Mouse (Mus musculus) embryonic facial prominence, embryonic 12.5 days (tissue): ENCODE data around the gene Xdh. TPM values are rescaled to one million over a fixed set of nuclear protein-coding genes. Genes with fewer than 3 reads are reported as not detected.

Experiments used
- ATAC-seq: fragments of 200-750 bp; cut with Nextera tagmentation; 2 replicates; pipeline ENCODE4 v1.8.0; 2017; ENCODE audit not compliant: insufficient number of reproducible peaks, insufficient read depth, low FRiP score, low TSS enrichment
- H3K27ac ChIP-seq: fragments of 300-500 bp; sonication (generic); 2 replicates; pipeline ENCODE4 v1.5.1; 2016; ENCODE audit warnings: mild to moderate bottlenecking
- H3K27me3 ChIP-seq: fragments of 300-500 bp; sonication (generic); 2 replicates; pipeline ENCODE4 v1.6.1; 2016; ENCODE audit warnings: mild to moderate bottlenecking, moderate library complexity
- H3K36me3 ChIP-seq: fragments of 300-500 bp; sonication (generic); 2 replicates; pipeline ENCODE4 v1.6.1; 2016; ENCODE audit warnings: mild to moderate bottlenecking
- H3K4me1 ChIP-seq: fragments of 300-500 bp; sonication (generic); 2 replicates; pipeline ENCODE4 v1.6.1; 2016
- H3K4me2 ChIP-seq: fragments of 300-500 bp; sonication (generic); replicated peaks from 2 replicates; pipeline ENCODE4 v1.6.1; 2016; ENCODE audit warnings: mild to moderate bottlenecking, moderate library complexity
- H3K4me3 ChIP-seq: fragments of 300-500 bp; sonication (generic); 2 replicates; pipeline ENCODE4 v1.5.1; 2016; ENCODE audit warnings: mild to moderate bottlenecking
- H3K9ac ChIP-seq: fragments of 300-500 bp; sonication (generic); 2 replicates; pipeline ENCODE4 v1.6.1; 2016; ENCODE audit warnings: mild to moderate bottlenecking, moderate library complexity
- H3K9me3 ChIP-seq: fragments of 300-500 bp; sonication (generic); 2 replicates; pipeline ENCODE4 v1.6.1; 2016; ENCODE audit warnings: mild to moderate bottlenecking, moderate library complexity
- WGBS: fragments of 180-500 bp; shearing (Covaris S2); methylation state at CpG from one replicate; pipeline ENCODE4 v1.1.7; 2016; 5-methylcytosine and 5-hydroxymethylcytosine counted together
- polyA plus RNA-seq: library from polyadenylated mRNA; unstranded; fragments of >200 nt; fragmentation: Nextera tagmentation; extraction: Ambion mirVana; gene quantifications from 2 replicates; pipeline ENCODE4 v1.2.1, GENCODE M21; 2016

Gene Xdh
- polyA plus RNA-seq, 1 experiment from 2014 or later: 0.70 TPM

DNA sequence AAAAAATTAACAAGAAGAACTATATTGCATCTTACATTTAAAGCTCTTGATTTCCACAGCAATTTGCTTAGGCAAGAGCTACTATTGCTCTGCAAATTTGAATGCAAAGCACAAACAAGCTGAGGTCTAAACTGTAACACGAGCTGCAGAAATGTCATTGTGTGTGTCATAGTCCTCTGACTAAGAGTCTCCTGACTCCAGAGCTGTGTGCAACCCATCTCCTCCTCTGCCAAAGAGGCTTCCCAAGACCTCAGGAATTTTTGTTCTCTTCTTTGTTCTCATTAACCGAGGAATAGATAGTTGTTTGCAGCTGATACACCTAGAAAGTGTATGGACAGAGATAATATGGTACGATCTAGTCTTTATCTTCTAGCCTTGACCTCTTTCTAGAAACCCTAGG lies 8.2 kb downstream of the Xdh start:
- H3K4me3 ChIP-seq: no peak overlapping the region
- H3K9ac ChIP-seq: no peak overlapping the region
- no peak overlapping the region for H3K27ac ChIP-seq
- H3K27me3 ChIP-seq: no peaks in the 10 kb centered on the region
- no peaks in the 10 kb centered on the region for H3K4me1 ChIP-seq
- H3K9me3 ChIP-seq: no peaks in the 10 kb centered on the region
- 74% methylated on average over 3 of the region's 3 CpGs for WGBS
- no peak for ATAC-seq
- no peaks in the 10 kb centered on the region for H3K36me3 ChIP-seq
- no peak overlapping the region for H3K4me2 ChIP-seq

- Histone ChIP-seq H3K9ac (no peak overlapping the region), H3K4me1 (no peaks in the 10 kb centered on the region), H3K27ac (no peak overlapping the region), H3K27me3 (no peaks in the 10 kb centered on the region), H3K4me3 (no peak overlapping the region), H3K4me2 (no peak overlapping the region), H3K36me3 (no peaks in the 10 kb centered on the region), H3K9me3 (no peaks in the 10 kb centered on the region)
- no peak for ATAC-seq
- WGBS: 71% methylated on average over 7 of the region's 7 CpGs
These were observed 12.9 kb downstream of the Xdh start for GRCm38 (mm10) chr17:73937073-73937472.

GRCm38 (mm10) chr17:73935163-73935562 lies 14.8 kb downstream of the Xdh start:
- H3K27ac ChIP-seq: no peak overlapping the region
- no peaks in the 10 kb centered on the region for H3K4me1 ChIP-seq
- no peak overlapping the region for H3K4me2 ChIP-seq
- H3K9ac ChIP-seq: no peak overlapping the region
- no peak overlapping the region for H3K4me3 ChIP-seq
- H3K36me3 ChIP-seq: no peaks in the 10 kb centered on the region
- 84% methylated on average over 4 of the region's 4 CpGs for WGBS
- no peaks in the 10 kb centered on the region for H3K27me3 ChIP-seq
- no peaks in the 10 kb centered on the region for H3K9me3 ChIP-seq
- no peak for ATAC-seq

GRCm38 (mm10) chr17:73934281-73934680 lies 15.7 kb downstream of the Xdh start:
- no peak for ATAC-seq
- H3K9me3 ChIP-seq: no peaks in the 10 kb centered on the region
- no peaks in the 10 kb centered on the region for H3K27me3 ChIP-seq
- WGBS: 80% methylated on average over 4 of the region's 4 CpGs
- H3K4me1 ChIP-seq: no peaks in the 10 kb centered on the region
- H3K9ac ChIP-seq: no peak overlapping the region
- no peak overlapping the region for H3K4me3 ChIP-seq
- H3K27ac ChIP-seq: no peak overlapping the region
- H3K36me3 ChIP-seq: no peaks in the 10 kb centered on the region
- H3K4me2 ChIP-seq: no peak overlapping the region

GRCm38 (mm10) chr17:73933616-73934015 lies 16.4 kb downstream of the Xdh start:
- Histone ChIP-seq H3K9ac (no peak overlapping the region), H3K4me3 (no peak overlapping the region), H3K36me3 (no peaks in the 10 kb centered on the region), H3K4me2 (no peak overlapping the region), H3K27ac (no peak overlapping the region), H3K4me1 (no peaks in the 10 kb centered on the region), H3K27me3 (no peaks in the 10 kb centered on the region), H3K9me3 (no peaks in the 10 kb centered on the region)
- ATAC-seq: no peak
- WGBS: 72% methylated on average over 4 of the region's 4 CpGs

DNA sequence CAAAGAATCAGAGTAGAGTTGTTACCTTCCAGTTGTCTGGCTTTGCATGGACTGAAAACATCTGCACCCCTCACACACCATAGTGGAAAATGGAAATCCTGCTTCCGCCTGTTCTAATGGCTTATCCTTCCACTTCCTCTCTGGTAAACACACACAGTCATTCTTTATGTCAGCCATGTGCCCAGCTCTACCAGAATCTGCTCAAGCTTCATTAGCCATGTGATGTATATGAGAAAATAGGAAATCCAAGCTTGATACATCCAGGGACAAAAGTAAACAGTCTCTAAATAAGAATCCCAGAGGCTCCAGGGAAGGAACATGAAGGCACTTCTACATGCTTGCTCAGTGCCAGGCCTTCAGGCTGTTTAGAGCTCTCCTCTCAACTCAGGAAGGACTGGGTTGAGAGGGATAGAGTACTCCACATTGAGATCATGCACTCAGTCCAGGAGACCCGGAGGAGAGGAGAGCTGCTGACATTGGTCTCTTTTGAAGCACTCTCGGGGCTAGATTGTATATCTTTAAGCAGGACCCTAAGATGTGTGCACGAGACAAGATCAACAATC lies 17.4 kb downstream of the Xdh start:
- no peak overlapping the region for H3K9ac ChIP-seq
- H3K4me1 ChIP-seq: no peaks in the 10 kb centered on the region
- no peak overlapping the region for H3K27ac ChIP-seq
- WGBS: 77% methylated on average over 4 of the region's 4 CpGs
- H3K27me3 ChIP-seq: no peaks in the 10 kb centered on the region
- H3K36me3 ChIP-seq: no peaks in the 10 kb centered on the region
- H3K9me3 ChIP-seq: no peaks in the 10 kb centered on the region
- no peak overlapping the region for H3K4me3 ChIP-seq
- no peak overlapping the region for H3K4me2 ChIP-seq
- ATAC-seq: no peak

GRCm38 (mm10) chr17:73919520-73919919 lies 30.5 kb downstream of the Xdh start:
- Histone ChIP-seq H3K9ac (no peak overlapping the region), H3K4me2 (no peak overlapping the region), H3K27me3 (no peaks in the 10 kb centered on the region), H3K27ac (no peak overlapping the region), H3K9me3 (no peaks in the 10 kb centered on the region), H3K4me3 (no peak overlapping the region), H3K4me1 (no peaks in the 10 kb centered on the region), H3K36me3 (no peaks in the 10 kb centered on the region)
- WGBS: 67% methylated on average over 8 of the region's 8 CpGs
- ATAC-seq: no peak

DNA sequence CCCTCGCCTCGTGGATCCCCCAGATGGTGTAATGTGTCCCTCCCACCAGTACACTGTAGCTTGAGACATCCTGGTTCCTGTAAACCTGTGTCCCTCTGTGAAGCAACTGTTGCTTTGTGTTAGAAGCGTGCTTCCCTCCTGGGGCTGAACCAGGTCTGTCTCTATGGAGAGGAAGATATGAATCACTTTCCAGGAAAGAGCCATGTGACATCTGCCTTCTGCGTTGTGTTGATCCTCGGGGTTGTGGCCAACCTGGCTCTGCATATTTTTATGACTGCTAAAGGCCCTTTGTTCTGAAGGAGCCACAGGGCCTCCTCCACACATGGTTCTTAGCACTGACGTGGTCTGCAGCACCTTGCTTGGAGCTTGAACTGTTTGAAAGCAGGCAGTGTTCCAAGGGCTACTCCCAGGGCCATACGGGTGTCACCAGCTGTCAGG lies 31.0 kb downstream of the Xdh start:
- no peak overlapping the region for H3K27ac ChIP-seq
- 70% methylated on average over 7 of the region's 7 CpGs for WGBS
- H3K9me3 ChIP-seq: no peaks in the 10 kb centered on the region
- no peak overlapping the region for H3K9ac ChIP-seq
- no peaks in the 10 kb centered on the region for H3K27me3 ChIP-seq
- H3K4me2 ChIP-seq: no peak overlapping the region
- ATAC-seq: no peak
- no peaks in the 10 kb centered on the region for H3K36me3 ChIP-seq
- no peak overlapping the region for H3K4me3 ChIP-seq
- no peaks in the 10 kb centered on the region for H3K4me1 ChIP-seq

GRCm38 (mm10) chr17:73918138-73918537 lies 31.9 kb downstream of the Xdh start:
- 85% methylated on average over 3 of the region's 3 CpGs for WGBS
- no peaks in the 10 kb centered on the region for H3K36me3 ChIP-seq
- H3K9me3 ChIP-seq: no peaks in the 10 kb centered on the region
- no peak overlapping the region for H3K9ac ChIP-seq
- no peaks in the 10 kb centered on the region for H3K27me3 ChIP-seq
- H3K4me1 ChIP-seq: no peaks in the 10 kb centered on the region
- H3K4me2 ChIP-seq: no peak overlapping the region
- no peak overlapping the region for H3K27ac ChIP-seq
- H3K4me3 ChIP-seq: no peak overlapping the region
- ATAC-seq: no peak

- Histone ChIP-seq H3K9ac (no peak overlapping the region), H3K4me2 (no peak overlapping the region)
- no peak for ATAC-seq
These were observed 32.3 kb downstream of the Xdh start for GRCm38 (mm10) chr17:73917713-73918112.

GRCm38 (mm10) chr17:73914730-73915129 lies 35.3 kb downstream of the Xdh start:
- no peak for ATAC-seq
- Histone ChIP-seq H3K4me1 (no peaks in the 10 kb centered on the region), H3K9ac (no peak overlapping the region), H3K36me3 (no peaks in the 10 kb centered on the region), H3K27me3 (no peaks in the 10 kb centered on the region), H3K4me2 (no peak overlapping the region), H3K9me3 (no peaks in the 10 kb centered on the region), H3K27ac (no peak overlapping the region), H3K4me3 (no peak overlapping the region)
- whole genome bisulfite sequencing: 53% methylated on average over 4 of the region's 4 CpGs

More at GRCm38 (mm10) chr17:73917713-73918112, 32.3 kb downstream of the Xdh start:
- Histone ChIP-seq H3K4me1 (no peaks in the 10 kb centered on the region), H3K27me3 (no peaks in the 10 kb centered on the region), H3K9me3 (no peaks in the 10 kb centered on the region), H3K27ac (no peak overlapping the region), H3K36me3 (no peaks in the 10 kb centered on the region), H3K4me3 (no peak overlapping the region)
- 83% methylated on average over 5 of the region's 5 CpGs for WGBS

DNA sequence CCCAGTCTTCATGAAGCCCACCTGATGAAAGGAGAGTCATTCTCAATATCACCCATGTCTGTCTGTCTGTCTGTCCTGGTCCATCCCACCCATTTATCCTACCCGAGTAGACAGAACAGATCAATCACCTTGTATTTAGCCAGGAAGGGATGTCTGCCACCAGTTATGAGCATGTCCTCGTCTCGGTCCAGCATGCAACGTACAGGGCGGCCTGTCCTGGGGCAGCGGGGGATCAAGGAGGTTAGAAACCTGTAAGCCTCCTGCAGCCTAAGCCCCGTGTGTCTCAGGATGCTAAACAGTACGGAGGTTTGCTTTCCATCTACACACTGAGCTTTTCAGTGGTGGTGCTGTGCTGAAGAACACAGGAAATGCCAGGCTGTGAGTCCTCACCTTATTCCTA lies 43.9 kb downstream of the Xdh start:
- no peak for ATAC-seq
- WGBS: 81% methylated on average over 8 of the region's 8 CpGs
- Histone ChIP-seq H3K9ac (no peak overlapping the region), H3K36me3 (no peaks in the 10 kb centered on the region), H3K4me1 (0 out of 2 replicates have a peak, but pooled peaks cover 3% of the 10 kb centered on the region), H3K27me3 (no peaks in the 10 kb centered on the region), H3K27ac (no peak overlapping the region), H3K9me3 (no peaks in the 10 kb centered on the region), H3K4me3 (no peak overlapping the region), H3K4me2 (no peak overlapping the region)
